8 mouse cellular contexts compared by ENCODE assay signal in genomic region chr7:127875627-127876001, GRCm38 (mm10). TPM values are rescaled to one million over a fixed set of nuclear protein-coding genes. Genes with fewer than 3 reads are reported as not detected.
DNase-seq lines count a peak whose midpoint lies in the region; ATAC-seq and TF ChIP-seq lines count a peak whose summit lies in the region.

No protein-coding gene starts in this region.

- no peak for TF ChIP-seq CTCF in C2C12 (IDR thresholded peaks at IDR 0.05; ENCODE audit: control insufficient read depth, insufficient read depth, insufficient read length)
- TF ChIP-seq CTCF in embryonic fibroblast, embryonic 13.5 days (IDR thresholded peaks at IDR 0.05; ENCODE audit: borderline replicate concordance, insufficient read depth, low read length), result no peak
- TF ChIP-seq CTCF in midbrain, postnatal 0 days (IDR thresholded peaks at IDR 0.05), result no peak

- peak overlapping the region; percentile 75 for H3K4me3 ChIP-seq in C2C12 (ENCODE audit: insufficient read depth, poor library complexity, severe bottlenecking)
- peak overlapping the region; percentile 95 for H3K4me3 ChIP-seq in embryonic fibroblast, embryonic 13.5 days (ENCODE audit: insufficient read depth, low read length)
- H3K4me3 ChIP-seq in heart, embryonic 10.5 days, result peak overlapping the region; percentile 92
- peak overlapping the region; percentile 81 for H3K4me3 ChIP-seq in kidney, embryonic 14.5 days (ENCODE audit: low read length)
- peak overlapping the region; percentile 97 for H3K4me3 ChIP-seq in limb, embryonic 15.5 days
- peak overlapping the region; percentile 92 for H3K4me3 ChIP-seq in midbrain, postnatal 0 days (ENCODE audit: low read depth, low read length)

- H3K79me3 ChIP-seq in C2C12 (ENCODE audit: low read depth), result peaks cover 64% of the 10 kb centered on the region

- under 1% methylated on average over 42 of the region's 43 CpGs for WGBS in heart, embryonic 10.5 days
- under 1% methylated on average over 40 of the region's 43 CpGs for WGBS in kidney, embryonic 14.5 days
- under 1% methylated on average over 42 of the region's 43 CpGs for WGBS in limb, embryonic 15.5 days
- WGBS in midbrain, postnatal 0 days, result under 1% methylated on average over 27 of the region's 43 CpGs

- peak overlapping the region; percentile 73 for H3ac ChIP-seq in C2C12 (ENCODE audit: control insufficient read depth, insufficient read length, low read depth)

- H3K4me1 ChIP-seq in embryonic fibroblast, embryonic 13.5 days (ENCODE audit: control insufficient read depth, insufficient read depth, low read length), result peaks cover 3% of the 10 kb centered on the region; the same call in 1 of the 2 replicates
- H3K4me1 ChIP-seq in heart, embryonic 10.5 days, result peaks cover 18% of the 10 kb centered on the region
- peaks cover 13% of the 10 kb centered on the region for H3K4me1 ChIP-seq in kidney, embryonic 14.5 days (ENCODE audit: control insufficient read depth, insufficient read depth, low read length)
- H3K4me1 ChIP-seq in limb, embryonic 15.5 days, result peaks cover 19% of the 10 kb centered on the region
- 0 out of 2 replicates have a peak, but pooled peaks cover 9% of the 10 kb centered on the region for H3K4me1 ChIP-seq in midbrain, postnatal 0 days (ENCODE audit: insufficient read depth, low read length)

- no peaks in the 10 kb centered on the region for H3K27me3 ChIP-seq in C2C12 (ENCODE audit: control insufficient read depth, insufficient read depth, insufficient read length)
- H3K27me3 ChIP-seq in heart, embryonic 10.5 days (ENCODE audit: insufficient read depth, poor library complexity, severe bottlenecking), result no peaks in the 10 kb centered on the region
- no peaks in the 10 kb centered on the region for H3K27me3 ChIP-seq in kidney, embryonic 14.5 days (ENCODE audit: control insufficient read depth, insufficient read depth, low read length)
- no peaks in the 10 kb centered on the region for H3K27me3 ChIP-seq in limb, embryonic 15.5 days
- no peaks in the 10 kb centered on the region for H3K27me3 ChIP-seq in midbrain, postnatal 0 days (ENCODE audit: insufficient read depth, low read length)

- H3K9me3 ChIP-seq in heart, embryonic 10.5 days, result no peaks in the 10 kb centered on the region
- H3K9me3 ChIP-seq in kidney, embryonic 14.5 days (ENCODE audit: control insufficient read depth, low read length), result no peaks in the 10 kb centered on the region
- H3K9me3 ChIP-seq in limb, embryonic 15.5 days, result no peaks in the 10 kb centered on the region
- H3K9me3 ChIP-seq in midbrain, postnatal 0 days (ENCODE audit: low read length), result no peaks in the 10 kb centered on the region

- no peak; the same call in 1 of the 2 replicates for TF ChIP-seq POLR2A in embryonic fibroblast, embryonic 13.5 days (IDR thresholded peaks at IDR 0.05; ENCODE audit: low read depth, low read length)

- peak; percentile 94 for ATAC-seq in kidney, embryonic 14.5 days (ENCODE audit: low FRiP score, low TSS enrichment)
- peak; percentile 94 for ATAC-seq in limb, embryonic 15.5 days (ENCODE audit: insufficient number of reproducible peaks, low FRiP score, low TSS enrichment, low read depth)
- peak; percentile 96 for ATAC-seq in midbrain, postnatal 0 days (ENCODE audit: low FRiP score)

- peak overlapping the region; percentile 97 for H3K9ac ChIP-seq in kidney, embryonic 14.5 days (ENCODE audit: low read depth, low read length)
- H3K9ac ChIP-seq in limb, embryonic 15.5 days, result peak overlapping the region; percentile 96
- peak overlapping the region; percentile 95 for H3K9ac ChIP-seq in midbrain, postnatal 0 days (replicated peaks; ENCODE audit: low read length, poor library complexity, severe bottlenecking)

- H3K4me2 ChIP-seq in kidney, embryonic 14.5 days (replicated peaks; ENCODE audit: low read depth, low read length), result peak overlapping the region; percentile 51
- peak overlapping the region; percentile 76 for H3K4me2 ChIP-seq in limb, embryonic 15.5 days
- H3K4me2 ChIP-seq in midbrain, postnatal 0 days (ENCODE audit: low read depth, low read length, poor library complexity, severe bottlenecking), result peak overlapping the region; percentile 74

- H3K27ac ChIP-seq in embryonic fibroblast, embryonic 13.5 days (ENCODE audit: insufficient read depth, low read length), result peak overlapping the region; percentile 86
- H3K27ac ChIP-seq in heart, embryonic 10.5 days, result peak overlapping the region; percentile 98
- H3K27ac ChIP-seq in kidney, embryonic 14.5 days (ENCODE audit: low read depth, low read length), result peak overlapping the region; percentile 99
- H3K27ac ChIP-seq in limb, embryonic 15.5 days, result peak overlapping the region; percentile 99
- H3K27ac ChIP-seq in midbrain, postnatal 0 days (ENCODE audit: low read depth, low read length), result peak overlapping the region; percentile 98

- DNase-seq in brain, adult 2 months (ENCODE audit: low read depth, low spot score), result peak; percentile 99
- peak; percentile 97 for DNase-seq in heart, embryonic 10.5 days (ENCODE audit: low spot score)
- peak; percentile 98 for DNase-seq in midbrain, postnatal 0 days (ENCODE audit: low spot score)
- peak; percentile 89 to 93 for DNase-seq in spleen, postnatal 10 days (ENCODE audit: low spot score in 2 of 2)

- peaks cover 90% of the 10 kb centered on the region for H3K79me2 ChIP-seq in C2C12 (ENCODE audit: control insufficient read depth, insufficient read depth)

- peaks cover 34% of the 10 kb centered on the region for H3K36me3 ChIP-seq in C2C12 (ENCODE audit: control insufficient read depth, insufficient read depth)
- peaks cover 40% of the 10 kb centered on the region for H3K36me3 ChIP-seq in heart, embryonic 10.5 days
- peaks cover 30% of the 10 kb centered on the region for H3K36me3 ChIP-seq in kidney, embryonic 14.5 days (ENCODE audit: control insufficient read depth, insufficient read depth, low read length)
- peaks cover 28% of the 10 kb centered on the region for H3K36me3 ChIP-seq in limb, embryonic 15.5 days
- H3K36me3 ChIP-seq in midbrain, postnatal 0 days (ENCODE audit: insufficient read depth, low read length), result peaks cover 25% of the 10 kb centered on the region

TF ChIP-seq in C2C12, 6 proteins besides CTCF, POLR2A, EP300 and RAD21 (continues in another document):
- no peak for TF ChIP-seq MYOG (IDR thresholded peaks at IDR 0.05; ENCODE audit: control insufficient read depth, extremely low read depth, insufficient read length)
- TF ChIP-seq MYOD1 (IDR thresholded peaks at IDR 0.05; ENCODE audit: control insufficient read depth, insufficient read length, low read depth), result no peak
- no peak for TF ChIP-seq USF1 (IDR thresholded peaks at IDR 0.05; ENCODE audit: low read depth)
- TF ChIP-seq FOSL1 (IDR thresholded peaks at IDR 0.05; ENCODE audit: insufficient read depth, low read length, poor library complexity, severe bottlenecking), result no peak

RNA-seq across cellular contexts. Expression of gene Zfp646, which starts 0.4 kb away (rescaled TPM):
- polyA plus RNA-seq in C2C12 (2012; fragmentation: generic; extraction: Trizol), result 15.2 TPM
- polyA plus RNA-seq in embryonic fibroblast, embryonic 13.5 days (2011; ENCODE audit: insufficient read length, low read depth, missing spikeins), result 18.4 and 20.1 TPM in 2 replicates
- 10.6 and 11.7 TPM in 2 replicates for polyA plus RNA-seq in heart, embryonic 10.5 days (2016; fragmentation: Nextera tagmentation; extraction: Ambion mirVana)
- polyA plus RNA-seq in kidney, embryonic 14.5 days (2014; fragmentation: Nextera tagmentation; extraction: Ambion mirVana), result 13.7 and 20.2 TPM in 2 replicates
- polyA plus RNA-seq in limb, embryonic 15.5 days (2015; fragmentation: Nextera tagmentation; extraction: Ambion mirVana), result 9.1 and 10.0 TPM in 2 replicates
- total RNA-seq in midbrain, postnatal 0 days (2014; rRNA removed), result 32.3 and 33.8 TPM in 2 replicates
- polyA plus RNA-seq in midbrain, postnatal 0 days (2015; fragmentation: Nextera tagmentation; extraction: Ambion mirVana), result 3.8 and 4.2 TPM in 2 replicates

RNA-seq across cellular contexts. Expression of gene Zfp668, which starts 1.0 kb away (rescaled TPM):
- 12.1 TPM for polyA plus RNA-seq in C2C12 (2012; fragmentation: generic; extraction: Trizol)
- polyA plus RNA-seq in embryonic fibroblast, embryonic 13.5 days (2011; ENCODE audit: insufficient read length, low read depth, missing spikeins), result 8.9 and 15.6 TPM in 2 replicates
- polyA plus RNA-seq in heart, embryonic 10.5 days (2016; fragmentation: Nextera tagmentation; extraction: Ambion mirVana), result 15.7 and 21.7 TPM in 2 replicates
- polyA plus RNA-seq in kidney, embryonic 14.5 days (2014; fragmentation: Nextera tagmentation; extraction: Ambion mirVana), result 18.6 and 21.9 TPM in 2 replicates
- polyA plus RNA-seq in limb, embryonic 15.5 days (2015; fragmentation: Nextera tagmentation; extraction: Ambion mirVana), result 16.4 TPM in 2 replicates
- 27.8 and 31.0 TPM in 2 replicates for total RNA-seq in midbrain, postnatal 0 days (2014; rRNA removed)
- polyA plus RNA-seq in midbrain, postnatal 0 days (2015; fragmentation: Nextera tagmentation; extraction: Ambion mirVana), result 26.0 and 29.7 TPM in 2 replicates

RNA-seq across cellular contexts. Expression of gene Prss53, which starts 15.2 kb away (rescaled TPM):
- 0.50 TPM for polyA plus RNA-seq in C2C12 (2012; fragmentation: generic; extraction: Trizol)
- 0.65 and 0.77 TPM in 2 replicates for polyA plus RNA-seq in embryonic fibroblast, embryonic 13.5 days (2011; ENCODE audit: insufficient read length, low read depth, missing spikeins)
- polyA plus RNA-seq in heart, embryonic 10.5 days (2016; fragmentation: Nextera tagmentation; extraction: Ambion mirVana), result 1.2 and 1.9 TPM in 2 replicates
- polyA plus RNA-seq in kidney, embryonic 14.5 days (2014; fragmentation: Nextera tagmentation; extraction: Ambion mirVana), result 0.73 and 0.77 TPM in 2 replicates
- polyA plus RNA-seq in limb, embryonic 15.5 days (2015; fragmentation: Nextera tagmentation; extraction: Ambion mirVana), result 2.2 and 2.4 TPM in 2 replicates
- total RNA-seq in midbrain, postnatal 0 days (2014; rRNA removed), result 0.55 and 1.0 TPM in 2 replicates
- polyA plus RNA-seq in midbrain, postnatal 0 days (2015; fragmentation: Nextera tagmentation; extraction: Ambion mirVana), result 0.77 and 0.82 TPM in 2 replicates

RNA-seq across cellular contexts. Expression of gene Gm21974, which starts 19.6 kb away (rescaled TPM):
- not detected for polyA plus RNA-seq in C2C12 (2012; fragmentation: generic; extraction: Trizol)
- not detected in 2 replicates for polyA plus RNA-seq in embryonic fibroblast, embryonic 13.5 days (2011; ENCODE audit: insufficient read length, low read depth, missing spikeins)
- polyA plus RNA-seq in heart, embryonic 10.5 days (2016; fragmentation: Nextera tagmentation; extraction: Ambion mirVana), result not detected in 2 replicates
- not detected in 2 replicates for polyA plus RNA-seq in kidney, embryonic 14.5 days (2014; fragmentation: Nextera tagmentation; extraction: Ambion mirVana)
- not detected in 2 replicates for polyA plus RNA-seq in limb, embryonic 15.5 days (2015; fragmentation: Nextera tagmentation; extraction: Ambion mirVana)
- total RNA-seq in midbrain, postnatal 0 days (2014; rRNA removed), result 0.16 TPM in 1 of 2 replicates, not detected in the other
- not detected in 2 replicates for polyA plus RNA-seq in midbrain, postnatal 0 days (2015; fragmentation: Nextera tagmentation; extraction: Ambion mirVana)

RNA-seq across cellular contexts. Expression of gene Vkorc1, which starts 19.8 kb away (rescaled TPM):
- 82.3 TPM for polyA plus RNA-seq in C2C12 (2012; fragmentation: generic; extraction: Trizol)
- 107 and 146 TPM in 2 replicates for polyA plus RNA-seq in embryonic fibroblast, embryonic 13.5 days (2011; ENCODE audit: insufficient read length, low read depth, missing spikeins)
- 81.7 and 89.4 TPM in 2 replicates for polyA plus RNA-seq in heart, embryonic 10.5 days (2016; fragmentation: Nextera tagmentation; extraction: Ambion mirVana)
- polyA plus RNA-seq in kidney, embryonic 14.5 days (2014; fragmentation: Nextera tagmentation; extraction: Ambion mirVana), result 125 and 156 TPM in 2 replicates
- polyA plus RNA-seq in limb, embryonic 15.5 days (2015; fragmentation: Nextera tagmentation; extraction: Ambion mirVana), result 269 and 272 TPM in 2 replicates
- 22.7 and 30.3 TPM in 2 replicates for total RNA-seq in midbrain, postnatal 0 days (2014; rRNA removed)
- 61.2 and 62.8 TPM in 2 replicates for polyA plus RNA-seq in midbrain, postnatal 0 days (2015; fragmentation: Nextera tagmentation; extraction: Ambion mirVana)

Comparison
In these comparisons a context has a peak if more than half of its experiments do, and no peak if none do; other contexts are left out.
1. Peak in every context shown above with its lines: DNase-seq, ATAC-seq, H3K4me3 ChIP-seq and H3K27ac ChIP-seq.